Mouse (Mus musculus) urinary bladder, postnatal 25 days (tissue): ENCODE results near the gene Dlx3.

Source experiments
- DNase-seq: peaks from one replicate; pipeline ENCODE4 v3.0.0; 2022; ENCODE audit warnings: low spot score

The Dlx3 gene

GRCm38 (mm10) chr11:95088857-95089779 is 30.8 kb upstream of the Dlx3 start:
- no peak for DNase-seq

- DNase-seq, result no peak
These were observed 26.8 kb upstream of the Dlx3 start for GRCm38 (mm10) chr11:95093077-95093476.

DNA sequence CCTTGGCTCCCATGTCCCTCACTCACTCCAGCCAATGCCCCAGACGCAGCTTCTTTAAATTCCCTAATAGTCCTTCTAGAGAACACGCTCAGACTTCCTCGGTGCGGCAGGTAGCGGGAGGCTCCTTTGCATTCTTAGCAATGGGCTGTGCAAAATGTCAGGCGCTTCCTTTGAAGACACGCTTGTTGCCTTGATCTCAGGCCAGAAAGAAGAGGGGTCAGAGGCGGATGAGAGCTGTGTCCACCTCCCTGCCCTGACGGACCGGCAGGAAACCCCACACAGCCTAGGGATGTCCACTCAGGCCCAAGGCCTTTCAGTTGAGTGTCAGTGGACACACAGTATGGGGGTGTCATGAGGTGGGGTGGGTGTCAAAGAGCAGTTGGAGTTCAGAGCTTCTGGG is 24.3 kb upstream of the Dlx3 start:
- DNase-seq, result no peak

DNA sequence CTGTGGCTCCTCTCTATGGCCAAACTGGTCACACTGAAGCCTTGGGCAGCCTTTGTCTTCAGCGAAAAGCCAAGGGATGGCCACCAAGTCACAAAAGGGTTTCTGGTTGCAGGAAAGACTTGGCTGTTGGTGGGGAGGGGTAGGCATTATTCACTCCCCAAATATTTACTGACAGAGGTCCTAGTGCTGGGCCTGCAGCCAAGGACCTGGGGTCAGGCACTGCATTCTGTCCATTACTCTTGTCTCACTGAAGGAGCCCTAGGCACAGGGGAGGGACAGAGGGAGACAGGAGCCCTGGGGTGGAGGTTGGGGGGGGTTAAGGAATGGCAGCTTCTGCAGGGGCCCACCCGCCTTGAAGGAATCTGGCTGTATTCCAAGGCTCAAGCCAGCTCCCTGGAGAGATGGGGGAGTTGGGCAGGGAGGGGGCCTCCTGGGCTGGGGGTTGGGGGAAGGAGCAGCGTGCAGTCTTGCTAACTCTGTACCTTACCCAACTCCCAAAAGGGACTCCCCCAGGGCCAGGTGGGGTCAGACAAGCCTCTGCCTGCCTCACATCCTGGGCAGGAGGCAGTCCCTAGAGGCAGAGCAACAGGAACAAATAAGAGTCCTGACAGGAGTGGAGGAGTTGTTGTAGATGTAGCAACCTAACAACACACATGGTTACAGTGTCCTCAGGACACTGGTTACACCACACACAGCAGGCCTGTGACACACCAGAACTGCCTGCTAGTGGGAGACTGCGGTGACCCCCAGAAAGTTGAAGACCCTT is 23.1 kb upstream of the Dlx3 start:
- no peak for DNase-seq

DNA sequence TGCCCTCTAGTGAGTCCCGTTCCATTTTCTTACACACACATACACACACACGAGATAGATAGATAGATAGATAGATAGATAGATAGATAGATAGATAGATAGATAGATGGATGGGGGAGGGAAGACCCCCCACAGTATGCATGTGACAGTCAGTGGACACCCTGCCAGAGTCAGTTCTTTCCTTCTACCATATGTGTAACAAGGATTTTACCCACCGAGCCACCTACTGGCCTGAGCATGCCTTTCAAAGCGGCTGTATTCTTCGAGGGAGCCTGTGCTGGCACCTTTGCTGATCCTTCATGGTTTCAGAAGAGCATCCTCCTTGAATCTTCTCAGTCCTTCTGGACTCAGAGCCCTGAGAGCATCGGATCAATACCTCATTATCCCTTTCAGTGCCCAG is 22.0 kb upstream of the Dlx3 start:
- DNase-seq, result no peak

DNA sequence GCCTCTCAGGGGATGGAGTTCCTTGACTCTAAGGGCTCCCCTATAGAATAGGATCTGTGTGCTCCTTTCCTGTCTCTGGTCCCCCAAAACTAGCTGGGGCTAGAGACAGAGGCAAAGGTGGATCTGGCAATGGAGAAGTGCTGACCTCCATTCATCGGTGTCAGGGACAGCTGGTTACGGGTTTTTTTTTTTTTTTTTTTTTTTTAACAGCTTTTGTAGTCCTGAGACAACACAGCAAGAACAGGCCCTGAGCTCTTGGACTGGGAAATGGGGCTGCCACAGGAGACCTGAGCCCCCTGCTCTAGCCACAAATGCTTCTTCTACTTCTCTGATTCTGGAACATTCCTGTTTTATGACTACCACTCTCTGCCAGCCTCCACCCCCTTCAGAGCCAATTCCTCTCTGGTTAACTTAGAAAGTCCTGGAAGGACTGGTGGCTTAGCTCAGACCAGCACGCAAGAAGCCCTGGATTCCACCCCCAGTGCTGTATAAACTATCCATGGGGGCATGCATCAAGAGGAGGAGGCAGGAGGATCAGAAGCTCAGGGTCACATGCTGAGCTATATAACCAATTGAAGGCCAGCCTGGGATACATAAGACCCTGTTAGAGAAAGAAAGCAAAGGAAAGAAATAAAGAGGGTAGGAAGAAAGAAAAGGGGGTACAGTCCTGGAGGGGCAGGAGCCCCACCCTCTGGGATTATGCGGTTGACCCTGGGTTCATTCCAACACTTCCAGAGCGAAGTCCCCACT is 21.4 kb upstream of the Dlx3 start:
- DNase-seq, result no peak

GRCm38 (mm10) chr11:95100393-95100792 is 19.5 kb upstream of the Dlx3 start:
- DNase-seq, result no peak

DNA sequence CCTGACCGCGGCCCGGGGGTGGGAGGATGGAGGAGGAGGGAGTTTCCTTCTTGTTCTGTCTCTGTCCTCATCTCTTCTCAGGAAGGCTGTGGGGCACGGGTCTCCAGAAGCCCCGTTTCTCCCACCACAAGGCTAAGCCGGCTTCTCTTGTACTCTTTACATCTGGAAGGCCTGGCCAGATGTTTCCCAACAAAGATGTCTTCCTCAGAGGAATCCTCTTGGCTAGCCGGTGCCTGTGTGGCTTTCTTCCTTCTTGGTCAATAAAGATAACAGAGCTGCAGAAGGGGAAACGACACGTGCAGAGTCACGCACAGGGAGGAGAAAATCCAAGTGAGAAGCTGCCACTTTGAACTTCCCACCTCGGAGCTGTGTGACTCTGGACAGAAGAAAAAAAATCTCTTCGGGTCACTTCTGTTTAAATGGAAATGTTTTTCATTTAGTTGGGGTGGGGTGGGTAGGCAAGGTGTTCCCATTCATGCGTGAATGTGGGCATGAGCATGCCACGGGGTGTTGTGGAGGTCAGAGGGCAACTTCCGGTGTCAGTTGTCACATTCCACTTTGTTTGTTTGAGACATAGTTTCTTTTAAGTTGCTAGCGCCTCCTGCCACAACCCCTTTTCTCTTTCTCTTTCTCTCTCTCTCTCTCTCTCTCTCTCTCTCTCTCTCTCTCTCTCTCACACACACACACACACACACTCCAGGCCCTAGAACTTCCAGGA is 18.7 kb upstream of the Dlx3 start:
- DNase-seq, result no peak

GRCm38 (mm10) chr11:95102161-95102904 is 17.6 kb upstream of the Dlx3 start:
- DNase-seq, result no peak

DNA sequence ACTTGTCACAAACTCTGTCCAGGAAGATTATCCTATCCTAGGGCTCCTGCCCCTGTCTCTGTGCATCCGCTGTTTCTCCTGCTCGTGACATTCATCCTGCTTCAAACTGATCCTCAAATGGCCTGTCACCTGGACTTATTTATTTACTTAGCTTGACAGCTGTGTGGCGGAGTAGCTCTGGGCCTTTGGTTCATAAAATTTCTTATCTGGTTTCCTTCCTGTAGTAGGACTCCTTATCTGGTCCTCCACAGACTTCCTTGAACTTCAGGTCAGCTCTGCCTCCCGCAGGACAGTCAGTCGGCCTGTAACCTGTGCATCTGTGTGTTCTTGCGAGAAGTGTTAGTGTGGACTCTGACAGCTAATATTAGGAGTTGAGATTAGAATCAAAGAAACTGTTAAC is 15.7 kb upstream of the Dlx3 start:
- DNase-seq, result no peak

DNA sequence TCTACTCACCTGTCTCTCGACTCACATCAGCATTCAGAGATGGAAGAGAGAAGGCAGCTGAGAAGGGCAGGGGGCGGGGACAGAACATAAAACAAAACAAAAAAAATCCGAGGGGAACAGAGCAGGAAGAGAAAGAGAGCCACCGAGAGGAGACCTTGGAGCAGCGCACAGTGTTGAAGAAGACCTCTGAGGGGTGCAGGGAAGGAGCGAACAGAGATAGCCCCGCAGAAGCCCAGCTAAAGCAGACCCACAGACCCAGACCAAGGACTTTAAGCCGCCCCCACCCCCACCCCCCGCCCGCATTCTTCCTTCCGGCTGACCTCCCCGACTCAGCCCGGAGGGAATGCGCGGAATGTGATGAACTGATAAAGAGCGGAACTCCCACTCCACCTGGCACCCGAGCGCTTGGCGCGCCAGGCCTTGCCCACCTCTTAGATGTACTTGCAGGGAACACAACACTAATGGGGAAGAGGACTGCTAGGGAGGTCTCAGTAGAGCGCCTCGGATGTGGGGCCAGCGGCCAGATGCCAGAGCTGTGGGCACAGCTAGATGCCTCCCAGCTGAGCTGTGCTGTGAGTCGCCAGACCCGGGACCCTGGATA is 14.5 kb upstream of the Dlx3 start:
- DNase-seq, result no peak

- peak; percentile 78 for DNase-seq
These were observed 13.3 kb upstream of the Dlx3 start for GRCm38 (mm10) chr11:95106440-95107236.

GRCm38 (mm10) chr11:95109000-95109399 is 10.9 kb upstream of the Dlx3 start:
- DNase-seq, result no peak

- no peak for DNase-seq
These were observed 9.8 kb upstream of the Dlx3 start for GRCm38 (mm10) chr11:95110081-95110480.

DNA sequence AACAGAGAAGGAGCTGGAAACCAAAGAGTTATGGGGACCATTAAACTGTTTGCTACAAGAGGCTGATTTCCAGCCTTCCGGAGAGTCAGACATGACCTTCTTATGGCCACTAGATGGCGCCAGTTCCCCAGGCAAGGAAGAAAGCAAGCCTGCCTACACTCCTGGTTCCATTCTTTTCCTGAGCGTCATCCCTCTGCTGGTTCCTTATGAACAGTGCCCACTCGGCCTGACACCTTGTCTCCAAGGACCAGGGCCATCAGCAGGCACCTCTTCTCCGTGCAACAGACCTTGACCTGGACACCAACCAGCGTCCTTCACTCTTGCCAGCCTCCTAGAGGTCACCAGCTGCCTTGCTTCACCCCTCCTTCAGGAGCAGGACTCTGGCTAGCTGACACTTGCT is 2.9 kb upstream of the Dlx3 start:
- peak; percentile 67 for DNase-seq

GRCm38 (mm10) chr11:95118505-95118904 is 1.4 kb upstream of the Dlx3 start:
- DNase-seq, result peak; percentile 83

DNA sequence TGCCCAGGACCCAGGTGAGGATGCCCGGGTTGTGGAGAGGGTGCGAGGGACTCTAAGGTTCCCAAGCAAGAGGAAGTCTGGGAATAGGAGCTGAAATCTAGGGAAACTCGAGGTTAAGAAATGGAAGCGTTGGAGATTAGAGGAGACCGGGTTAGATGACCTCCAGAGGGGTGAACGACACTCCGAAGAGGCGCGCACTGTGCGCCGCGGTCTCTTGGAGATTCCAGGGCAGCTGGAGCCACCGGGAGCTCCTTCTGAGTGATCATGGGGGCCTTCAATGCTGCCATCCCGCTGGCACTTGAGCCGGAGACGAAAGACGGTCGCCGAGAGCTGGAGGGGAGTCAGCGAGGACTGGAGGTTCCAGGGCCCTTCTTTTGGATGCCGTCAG is 708 bp downstream of the Dlx3 start:
- DNase-seq, result no peak

GRCm38 (mm10) chr11:95121161-95122099 is 1.5 kb downstream of the Dlx3 start:
- DNase-seq, result no peak

DNA sequence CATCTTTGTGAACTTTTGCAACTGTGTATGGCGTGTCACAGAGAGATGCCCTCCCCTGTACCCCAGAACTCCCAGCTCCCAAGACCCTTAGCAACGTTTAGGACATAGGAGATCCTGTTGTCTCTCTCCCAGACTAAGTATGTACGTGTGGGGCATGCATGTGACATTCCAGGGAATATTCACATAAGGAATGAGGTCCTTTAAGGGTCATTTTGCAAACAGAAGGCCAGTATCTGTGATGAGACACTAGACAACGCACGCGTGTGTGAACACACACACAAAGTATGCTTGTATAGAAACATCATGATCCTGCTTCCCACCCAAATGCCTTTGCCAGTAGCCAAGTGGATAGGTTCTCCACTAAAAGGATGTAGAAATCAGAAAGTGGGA is 2.2 kb downstream of the Dlx3 start:
- DNase-seq, result no peak
